Mouse (Mus musculus): Measurements from ENCODE around the gene Cpsf4. TPM values are rescaled to one million over a fixed set of nuclear protein-coding genes. Genes with fewer than 3 reads are reported as not detected.

Gene Cpsf4
- polyA plus RNA-seq, 1 experiment from 2014 or later = 56.2 TPM

DNA sequence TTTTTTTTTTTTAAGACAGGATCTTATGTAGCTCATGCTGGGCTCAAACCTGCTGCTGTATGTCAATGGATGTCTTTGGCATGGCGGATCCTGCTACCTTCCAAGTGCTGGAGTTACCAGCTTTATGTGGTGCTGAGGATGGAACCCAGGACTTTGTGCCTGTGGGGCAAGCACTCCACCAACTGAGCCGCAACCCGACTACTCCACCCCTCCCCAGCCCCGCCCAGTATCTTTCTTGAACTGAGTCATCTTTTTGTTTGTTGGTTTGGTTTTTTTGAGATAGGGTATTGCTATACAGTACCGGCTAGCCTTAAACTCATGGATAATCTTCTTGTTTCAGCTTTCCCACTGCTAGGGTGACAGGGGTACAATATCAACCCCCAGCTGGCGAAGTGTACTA, 22.4 kb downstream of the Cpsf4 start:
- Histone ChIP-seq H3K27me3 (no peaks in the 10 kb centered on the region), H3K4me2 (no peak overlapping the region), H3K9me3 (no peaks in the 10 kb centered on the region), H3K27ac (no peak overlapping the region), H3K4me3 (no peak overlapping the region), H3K9ac (no peak overlapping the region), H3K4me1 (peaks cover 13% of the 10 kb centered on the region), H3K36me3 (peaks cover 35% of the 10 kb centered on the region)
- ATAC-seq (ENCODE audit: borderline replicate concordance, extremely low read depth, low FRiP score, low TSS enrichment) = no peak
- WGBS = 91% methylated on average over 6 of the region's 6 CpGs

DNA sequence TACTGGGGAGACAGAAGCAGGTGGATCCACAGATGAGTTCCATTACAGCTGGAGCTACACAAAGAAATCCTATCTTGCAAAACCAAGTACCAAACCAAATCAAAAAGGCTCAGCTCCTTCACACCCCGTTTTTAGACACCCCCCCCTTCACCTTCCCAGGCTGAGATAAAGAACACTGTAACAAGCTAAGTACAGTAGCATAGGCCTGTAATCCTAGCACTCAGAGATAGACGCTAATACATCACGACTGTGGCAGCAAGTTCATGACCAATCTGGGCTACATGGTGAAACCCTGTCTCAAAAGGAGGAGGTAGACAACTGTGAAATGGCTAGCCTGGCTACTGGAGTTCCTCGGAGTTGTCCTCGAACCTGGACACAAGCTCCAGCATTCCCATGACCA, 23.4 kb downstream of the Cpsf4 start:
- Histone ChIP-seq H3K9me3 (no peaks in the 10 kb centered on the region), H3K9ac (peak overlapping the region; percentile 79), H3K27me3 (no peaks in the 10 kb centered on the region), H3K36me3 (peaks cover 36% of the 10 kb centered on the region), H3K4me1 (peaks cover 13% of the 10 kb centered on the region), H3K27ac (no peak overlapping the region), H3K4me3 (peak overlapping the region; percentile 66), H3K4me2 (peak overlapping the region; percentile 72)
- 35% methylated on average over 5 of the region's 5 CpGs for WGBS
- ATAC-seq (ENCODE audit: borderline replicate concordance, extremely low read depth, low FRiP score, low TSS enrichment) = no peak

GRCm38 (mm10) chr5:145190875-145191798, 24.1 kb downstream of the Cpsf4 start:
- under 1% methylated on average over 41 of the region's 41 CpGs for WGBS
- Histone ChIP-seq H3K4me1 (peaks cover 13% of the 10 kb centered on the region), H3K4me3 (peak overlapping the region; percentile 66), H3K4me2 (peak overlapping the region; percentile 72), H3K36me3 (peaks cover 35% of the 10 kb centered on the region), H3K9ac (peak overlapping the region; percentile 79), H3K9me3 (no peaks in the 10 kb centered on the region), H3K27ac (peak overlapping the region; percentile 79), H3K27me3 (no peaks in the 10 kb centered on the region)
- peak; percentile 91 for ATAC-seq (ENCODE audit: borderline replicate concordance, extremely low read depth, low FRiP score, low TSS enrichment)

GRCm38 (mm10) chr5:145191962-145192361, 24.9 kb downstream of the Cpsf4 start, which contains the start of gene Atp5j2:
Gene Atp5j2 (minus strand): TSS chr5:145192062.
- Histone ChIP-seq H3K4me3 (peak within 1 kb of the TSS; percentile 66), H3K9me3 (no peaks in the 10 kb centered on the region), H3K27ac (peak within 1 kb of the TSS; percentile 79), H3K36me3 (peaks cover 27% of the 10 kb centered on the region), H3K9ac (peak within 1 kb of the TSS; percentile 79), H3K4me2 (peak within 1 kb of the TSS; percentile 72), H3K4me1 (peaks cover 13% of the 10 kb centered on the region), H3K27me3 (no peaks in the 10 kb centered on the region)
- ATAC-seq (ENCODE audit: borderline replicate concordance, extremely low read depth, low FRiP score, low TSS enrichment) = no peak
- WGBS = 82% methylated on average over 2 of the region's 2 CpGs

DNA sequence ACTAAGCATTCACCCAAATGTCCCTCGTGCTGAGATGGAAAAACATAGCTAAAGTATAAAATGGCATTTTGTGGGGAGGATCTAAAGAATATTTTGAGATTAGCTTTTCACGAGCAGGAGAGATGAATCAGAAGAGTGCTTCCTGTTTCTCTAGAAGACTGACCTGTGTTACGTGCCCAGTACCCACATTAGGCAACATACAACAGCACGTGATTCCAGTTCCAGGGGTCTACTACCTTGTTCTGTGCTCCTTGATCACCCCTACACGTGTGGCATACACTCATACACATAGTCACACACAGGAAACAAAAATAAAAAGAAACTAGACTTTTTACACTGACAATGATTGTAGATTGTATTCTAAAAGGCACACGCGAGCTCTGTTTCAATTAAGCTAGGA, 33.4 kb downstream of the Cpsf4 start:
- H3K36me3 ChIP-seq = peaks cover 11% of the 10 kb centered on the region
- no peak overlapping the region for H3K9ac ChIP-seq
- 71% methylated on average over 7 of the region's 7 CpGs for WGBS
- peak overlapping the region; percentile 96; the same call in 1 of the 2 replicates for H3K4me2 ChIP-seq
- ATAC-seq (ENCODE audit: borderline replicate concordance, extremely low read depth, low FRiP score, low TSS enrichment) = no peak
- peaks cover 20% of the 10 kb centered on the region for H3K4me1 ChIP-seq
- no peak overlapping the region for H3K27ac ChIP-seq
- no peaks in the 10 kb centered on the region for H3K27me3 ChIP-seq
- H3K4me3 ChIP-seq = peak overlapping the region; percentile 89
- H3K9me3 ChIP-seq = no peaks in the 10 kb centered on the region

GRCm38 (mm10) chr5:145201321-145201991, 34.4 kb downstream of the Cpsf4 start, which contains the start of gene Zkscan14:
Gene Zkscan14 (minus strand): TSS chr5:145201868.
- H3K4me2 ChIP-seq = peak within 1 kb of the TSS; percentile 96
- under 1% methylated on average over 37 of the region's 37 CpGs for WGBS
- peak within 1 kb of the TSS; percentile 77 for H3K9ac ChIP-seq
- H3K36me3 ChIP-seq = 0 out of 2 replicates have a peak, but pooled peaks cover 5% of the 10 kb centered on the region
- H3K9me3 ChIP-seq = no peaks in the 10 kb centered on the region
- peak within 1 kb of the TSS; percentile 41; the same call in 1 of the 2 replicates for H3K27ac ChIP-seq
- ATAC-seq (ENCODE audit: borderline replicate concordance, extremely low read depth, low FRiP score, low TSS enrichment) = no peak
- no peaks in the 10 kb centered on the region for H3K27me3 ChIP-seq
- peak within 1 kb of the TSS; percentile 89 for H3K4me3 ChIP-seq
- peaks cover 29% of the 10 kb centered on the region for H3K4me1 ChIP-seq

GRCm38 (mm10) chr5:145202446-145202845, 35.4 kb downstream of the Cpsf4 start:
- peaks cover 6% of the 10 kb centered on the region; the same call in 1 of the 2 replicates for H3K36me3 ChIP-seq
- WGBS = 53% methylated on average over 3 of the region's 3 CpGs
- no peak for ATAC-seq (ENCODE audit: borderline replicate concordance, extremely low read depth, low FRiP score, low TSS enrichment)
- peak overlapping the region; percentile 96; the same call in 1 of the 2 replicates for H3K4me2 ChIP-seq
- no peaks in the 10 kb centered on the region for H3K9me3 ChIP-seq
- no peak overlapping the region for H3K4me3 ChIP-seq
- no peak overlapping the region for H3K27ac ChIP-seq
- H3K27me3 ChIP-seq = no peaks in the 10 kb centered on the region
- H3K4me1 ChIP-seq = peaks cover 31% of the 10 kb centered on the region
- no peak overlapping the region for H3K9ac ChIP-seq

GRCm38 (mm10) chr5:145203936-145204691, 37.1 kb downstream of the Cpsf4 start, which contains the start of gene Zkscan5:
Gene Zkscan5 (plus strand): TSS chr5:145204562.
- Histone ChIP-seq H3K9me3 (no peaks in the 10 kb centered on the region), H3K4me3 (peak within 1 kb of the TSS; percentile 61), H3K27me3 (no peaks in the 10 kb centered on the region), H3K9ac (peak within 1 kb of the TSS; percentile 60), H3K4me1 (peaks cover 31% of the 10 kb centered on the region), H3K27ac (peak within 1 kb of the TSS; percentile 90), H3K36me3 (peaks cover 11% of the 10 kb centered on the region; the same call in 1 of the 2 replicates), H3K4me2 (peak within 1 kb of the TSS; percentile 74)
- ATAC-seq (ENCODE audit: borderline replicate concordance, extremely low read depth, low FRiP score, low TSS enrichment) = peak; percentile 97
- under 1% methylated on average over 22 of the region's 22 CpGs for WGBS

GRCm38 (mm10) chr5:145205041-145205440, 38.0 kb downstream of the Cpsf4 start:
- peaks cover 31% of the 10 kb centered on the region for H3K4me1 ChIP-seq
- peak overlapping the region; percentile 21; the same call in 1 of the 2 replicates for H3K9ac ChIP-seq
- no peaks in the 10 kb centered on the region for H3K9me3 ChIP-seq
- no peak for ATAC-seq (ENCODE audit: borderline replicate concordance, extremely low read depth, low FRiP score, low TSS enrichment)
- WGBS = 14% methylated on average over 9 of the region's 9 CpGs
- no peaks in the 10 kb centered on the region for H3K27me3 ChIP-seq
- peak overlapping the region; percentile 74 for H3K4me2 ChIP-seq
- peaks cover 13% of the 10 kb centered on the region; the same call in 1 of the 2 replicates for H3K36me3 ChIP-seq
- H3K4me3 ChIP-seq = peak overlapping the region; percentile 61
- peak overlapping the region; percentile 29 for H3K27ac ChIP-seq

DNA sequence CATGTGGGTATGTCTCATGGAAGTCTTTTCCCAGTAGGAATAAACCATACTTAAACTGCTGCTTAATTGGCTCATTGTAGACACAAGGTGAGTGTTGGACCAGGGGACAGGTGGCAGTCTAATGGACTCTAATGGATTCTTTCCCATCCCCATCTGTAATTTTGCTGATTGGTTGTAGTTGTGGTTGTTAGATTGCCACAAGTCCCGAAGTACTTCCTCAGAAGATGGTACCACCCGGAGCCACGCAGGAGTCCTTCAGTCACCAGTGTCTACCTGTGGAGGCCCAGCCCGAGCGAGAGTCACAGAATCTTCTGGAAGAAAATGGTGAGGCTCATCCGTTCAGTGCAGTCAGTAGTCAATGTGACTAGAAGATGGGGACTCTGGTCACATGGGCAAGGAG, 40.4 kb downstream of the Cpsf4 start:
- no peak for ATAC-seq (ENCODE audit: borderline replicate concordance, extremely low read depth, low FRiP score, low TSS enrichment)

GRCm38 (mm10) chr5:145207954-145208353, 40.9 kb downstream of the Cpsf4 start:
- peaks cover 33% of the 10 kb centered on the region for H3K36me3 ChIP-seq
- peaks cover 20% of the 10 kb centered on the region for H3K4me1 ChIP-seq
- H3K27me3 ChIP-seq = no peaks in the 10 kb centered on the region
- no peak overlapping the region for H3K27ac ChIP-seq
- H3K9ac ChIP-seq = no peak overlapping the region
- no peaks in the 10 kb centered on the region for H3K9me3 ChIP-seq
- ATAC-seq (ENCODE audit: borderline replicate concordance, extremely low read depth, low FRiP score, low TSS enrichment) = no peak
- 86% methylated on average over 6 of the region's 6 CpGs for WGBS
- no peak overlapping the region for H3K4me3 ChIP-seq
- H3K4me2 ChIP-seq = no peak overlapping the region

More for the DNA sequence above, 40.4 kb downstream of the Cpsf4 start:
- H3K27ac ChIP-seq = no peak overlapping the region
- WGBS = 91% methylated on average over 6 of the region's 6 CpGs
- no peak overlapping the region for H3K9ac ChIP-seq
- H3K36me3 ChIP-seq = peaks cover 28% of the 10 kb centered on the region
- no peaks in the 10 kb centered on the region for H3K27me3 ChIP-seq
- H3K9me3 ChIP-seq = no peaks in the 10 kb centered on the region
- no peak overlapping the region for H3K4me3 ChIP-seq
- H3K4me1 ChIP-seq = peaks cover 20% of the 10 kb centered on the region
- H3K4me2 ChIP-seq = no peak overlapping the region
